Mouse (Mus musculus) cerebellum, adult 11 months (tissue): ENCODE results near the gene Lce1d.

Experiments
- DNase-seq: peaks from one replicate; pipeline ENCODE4 v3.0.0; 2022

Gene Lce1d

GRCm38 (mm10) chr3:92687110-92687509, at the start of gene Lce1d:
Gene Lce1d, minus strand, starts transcription at chr3:92687210.
- no peak for DNase-seq

- no peak for DNase-seq
Observed at GRCm38 (mm10) chr3:92722631-92723030, 35.6 kb upstream of the Lce1d start.

- DNase-seq, result no peak
Observed at GRCm38 (mm10) chr3:92720250-92720649, 33.2 kb upstream of the Lce1d start, which contains the start of gene Lce1f. Gene Lce1f, minus strand, starts transcription at chr3:92720350.

GRCm38 (mm10) chr3:92715122-92715521, 28.1 kb upstream of the Lce1d start:
- DNase-seq, result no peak

- DNase-seq, result no peak
Observed at GRCm38 (mm10) chr3:92708974-92709373, 22.0 kb upstream of the Lce1d start, which contains the start of gene Lce1e. Gene Lce1e, minus strand, starts transcription at chr3:92709074.

GRCm38 (mm10) chr3:92694613-92695012, 7.6 kb upstream of the Lce1d start:
- DNase-seq, result no peak

- no peak for DNase-seq
Observed at GRCm38 (mm10) chr3:92691688-92692087, 4.7 kb upstream of the Lce1d start.

- DNase-seq, result peak; percentile 19
Observed at GRCm38 (mm10) chr3:92689154-92689553, 2.1 kb upstream of the Lce1d start.

GRCm38 (mm10) chr3:92678947-92679346, 8.1 kb downstream of the Lce1d start, which contains the start of gene Lce1c:
Gene Lce1c, plus strand, starts transcription at chr3:92679247.
- no peak for DNase-seq

GRCm38 (mm10) chr3:92670215-92670614, 16.8 kb downstream of the Lce1d start, which contains the start of gene Lce1a2:
Gene Lce1a2, minus strand, starts transcription at chr3:92670315.
- DNase-seq, result no peak

- no peak for DNase-seq
Observed at GRCm38 (mm10) chr3:92656826-92657225, 30.2 kb downstream of the Lce1d start, which contains the start of gene Lce1b. Gene Lce1b, minus strand, starts transcription at chr3:92656926.

GRCm38 (mm10) chr3:92648207-92648606, 38.8 kb downstream of the Lce1d start, which contains the start of gene Lce1a1:
Gene Lce1a1, minus strand, starts transcription at chr3:92648307.
- DNase-seq, result no peak

GRCm38 (mm10) chr3:92639854-92640253, 47.2 kb downstream of the Lce1d start:
- no peak for DNase-seq

GRCm38 (mm10) chr3:92638653-92638991, 48.4 kb downstream of the Lce1d start:
- DNase-seq, result no peak

GRCm38 (mm10) chr3:92637745-92638652, 49.0 kb downstream of the Lce1d start:
- DNase-seq, result no peak
